Mouse (Mus musculus) E14TG2a.4 (cell line): ENCODE results near the gene S100a5.

Experiments
- CTCF ChIP-seq: conservative IDR thresholded peaks from 2 replicates; pipeline ENCODE4 v1.5.1; 2014; ENCODE audit warnings: low read length
- NANOG ChIP-seq: IDR thresholded peaks from 2 replicates; pipeline ENCODE4 v1.6.1; 2014; ENCODE audit warnings: borderline replicate concordance, low read length, mixed read lengths

DNA sequence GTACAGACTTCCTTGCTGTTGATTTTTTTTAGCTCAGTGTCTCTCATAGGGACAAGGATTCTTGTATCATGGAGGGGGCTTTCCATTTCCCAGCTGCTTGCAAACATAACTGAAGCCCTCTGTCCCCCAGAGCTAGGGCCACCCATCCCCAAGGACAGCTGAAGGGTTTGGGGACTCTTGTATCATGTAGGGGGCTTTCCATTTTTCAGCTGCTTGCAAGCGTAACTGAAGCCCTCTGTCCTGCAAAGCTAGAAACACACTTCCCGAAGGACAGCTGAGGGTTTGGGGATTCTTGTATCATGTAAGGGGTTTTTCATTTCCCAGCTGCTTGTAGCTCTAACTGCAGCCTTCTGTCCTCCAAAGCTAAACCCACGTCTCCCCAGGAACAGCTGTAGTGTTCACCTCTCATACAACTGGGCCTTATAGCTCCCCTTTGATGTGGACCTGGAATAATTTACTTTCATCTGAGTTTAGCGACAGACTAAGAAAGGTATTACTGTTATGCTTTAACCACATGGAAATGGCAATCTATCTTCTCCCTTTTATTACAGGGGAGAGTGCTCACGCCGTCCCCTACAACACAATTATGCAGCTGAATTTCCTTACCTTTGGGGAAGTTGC is 48.2 kb upstream of the S100a5 start, which contains the start of gene S100a3:
- no peak for TF ChIP-seq CTCF
- TF ChIP-seq NANOG = no peak
